Mouse (Mus musculus) cerebellum, adult 2 months (tissue): Measurements from ENCODE around the gene Serpinb3b. TPM values are rescaled to one million over a fixed set of nuclear protein-coding genes. Genes with fewer than 3 reads are reported as not detected.
"Not testable (repeated sequence)": the region's sequence is repeated elsewhere in the genome, so short reads cannot be mapped to it uniquely, and the experiment has no call there.

Experiments
- DNase-seq, 2 experiments: peaks; one replicate each; pipeline ENCODE4 v3.0.0; 2021
- H3K27ac ChIP-seq: fragments of 200-500 bp; 2 replicates; pipeline ENCODE4 v1.5.1; 2012; ENCODE audit warnings: low read length, control low read depth, inconsistent platforms; ENCODE audit not compliant: insufficient read depth
- H3K27me3 ChIP-seq: fragments of 200-500 bp; 2 replicates; pipeline ENCODE4 v1.6.1; 2012; ENCODE audit warnings: inconsistent platforms, mild to moderate bottlenecking, low read length, moderate library complexity; ENCODE audit not compliant: control insufficient read depth, insufficient read depth
- H3K4me1 ChIP-seq: fragments of 200-500 bp; 2 replicates; pipeline ENCODE4 v1.6.1; 2011; ENCODE audit warnings: low read length; ENCODE audit not compliant: control insufficient read depth, insufficient read depth
- H3K4me3 ChIP-seq: fragments of 200-500 bp; replicated peaks from 2 replicates; pipeline ENCODE3; 2011; ENCODE audit warnings: mild to moderate bottlenecking, low read depth, low read length, control low read depth; ENCODE audit not compliant: insufficient read depth
- CTCF ChIP-seq: fragments of 200-500 bp; IDR thresholded peaks from 2 replicates; pipeline ENCODE4 v1.5.1; 2011; ENCODE audit warnings: low read depth, mild to moderate bottlenecking, control low read depth, low read length, moderate library complexity, borderline replicate concordance; ENCODE audit not compliant: insufficient read depth
- WGBS: fragments of 180-500 bp; shearing (Covaris S2); methylation state at CpG from one replicate; pipeline ENCODE4 v1.1.7; 2018; 5-methylcytosine and 5-hydroxymethylcytosine counted together
- polyA plus RNA-seq: library from polyadenylated mRNA; depleted of rRNA; stranded (reverse); fragments of >200 nt; gene quantifications from 2 replicates; pipeline ENCODE4 v1.2.3, GENCODE M21; 2012; rRNA removed

Serpinb3b gene
- polyA plus RNA-seq: not detected in 2 replicates

- H3K4me3 ChIP-seq, DNase-seq, H3K27me3 ChIP-seq, H3K4me1 ChIP-seq, H3K27ac ChIP-seq: not testable (repeated sequence)
These were observed at the start of gene Serpinb3b, which contains the start of gene Serpinb3c for GRCm38 (mm10) chr1:107278261-107278660. Gene Serpinb3b (minus strand): TSS chr1:107278361. Gene Serpinb3c (minus strand): TSS chr1:107278371.

- H3K27me3 ChIP-seq, H3K4me3 ChIP-seq, H3K27ac ChIP-seq, H3K4me1 ChIP-seq: not testable (repeated sequence)
- 32% methylated on average over 3 of the region's 3 CpGs for WGBS
- peak; percentile 3 to 16 for DNase-seq
- peak; percentile 36; the same call in 1 of the 2 replicates for TF ChIP-seq CTCF
These were observed 35.0 kb downstream of the Serpinb3b start for GRCm38 (mm10) chr1:107243170-107243569.

- not testable (repeated sequence) for H3K4me3 ChIP-seq, H3K4me1 ChIP-seq, DNase-seq, H3K27me3 ChIP-seq, H3K27ac ChIP-seq
- WGBS: 79% methylated on average over 1 of the region's 1 CpGs
These were observed 60.9 kb downstream of the Serpinb3b start for GRCm38 (mm10) chr1:107217276-107217675.

- DNase-seq: peak in 1 of 2 experiments; percentile 7
- not testable (repeated sequence) for H3K27ac ChIP-seq, H3K27me3 ChIP-seq, H3K4me1 ChIP-seq, H3K4me3 ChIP-seq
These were observed 150.7 kb downstream of the Serpinb3b start for GRCm38 (mm10) chr1:107127453-107127852.

Other genes starting within 250 kb of the Serpinb3b start
- not detected in 2 replicates for gene Serpinb3a, start 226.1 kb downstream of the Serpinb3b start, polyA plus RNA-seq
- not detected in 2 replicates for gene Serpinb3d, start 194.9 kb downstream of the Serpinb3b start, polyA plus RNA-seq
- gene Serpinb3c, start within 50 bp of the Serpinb3b start, polyA plus RNA-seq: not detected in 2 replicates
- not detected in 2 replicates for gene Serpinb11, start 82.8 kb upstream of the Serpinb3b start, polyA plus RNA-seq
- gene Serpinb7, start 121.3 kb upstream of the Serpinb3b start, polyA plus RNA-seq: 0.06 TPM in 1 of 2 replicates, not detected in the other
- gene Serpinb2, start 233.1 kb upstream of the Serpinb3b start, polyA plus RNA-seq: 0.44 and 0.47 TPM in 2 replicates